In the genomic region with DNA sequence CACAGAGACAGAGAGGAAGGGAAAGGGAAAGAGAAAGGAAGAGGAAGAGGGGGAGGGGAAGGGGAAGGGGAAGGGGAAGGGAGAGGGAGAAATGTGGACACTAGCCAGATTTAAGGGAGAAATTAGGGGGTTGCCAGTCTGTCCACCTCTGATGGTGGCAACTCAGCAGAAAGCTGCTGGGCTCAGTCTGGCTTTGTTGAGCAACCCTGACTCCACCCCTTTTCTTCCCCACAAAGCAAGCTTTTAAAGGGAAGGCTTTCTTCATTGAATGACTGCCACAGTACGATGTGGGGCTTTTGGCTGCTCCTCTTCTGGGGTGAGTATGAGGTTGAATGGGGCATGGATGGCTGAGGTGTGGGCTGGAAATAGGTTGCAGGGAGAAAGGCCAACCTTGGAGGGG, we compare ENCODE assay signal across 14 mouse cellular contexts. TPM values are rescaled to one million over a fixed set of nuclear protein-coding genes. Genes with fewer than 3 reads are reported as not detected.
DNase-seq lines count a peak whose midpoint lies in the region; ATAC-seq and TF ChIP-seq lines count a peak whose summit lies in the region.
"Had no signal": no experiment of that assay in that cellular context is flagged by ENCODE, and none has a peak within 500 bp of the region (broad histone marks: within the 10 kb centered on the region; RNA-seq: fewer than 3 reads in every experiment).

Gene Adgre1, plus strand, starts transcription at position 251 of the 400 bp plus-strand sequence.

- no peak within 1 kb of the TSS for H3K4me2 ChIP-seq in liver, embryonic 16.5 days (ENCODE audit: low read depth, low read length)
- H3K4me2 ChIP-seq: forebrain, embryonic 13.5 days had no signal

- no peak for TF ChIP-seq POLR2A in kidney, adult 2 months (IDR thresholded peaks at IDR 0.05; ENCODE audit: low read depth, low read length)

- ATAC-seq in liver, embryonic 16.5 days (ENCODE audit: low read depth): no peak
- ATAC-seq: forebrain, embryonic 13.5 days had no signal

- H3K27ac ChIP-seq in kidney, adult 2 months (ENCODE audit: insufficient read depth, low read depth, low read length): no peak within 1 kb of the TSS
- H3K27ac ChIP-seq in liver, embryonic 16.5 days (ENCODE audit: low read length): no peak within 1 kb of the TSS
- H3K27ac ChIP-seq: forebrain, embryonic 13.5 days had no signal

- H3K9ac ChIP-seq in liver, embryonic 16.5 days (ENCODE audit: low read depth, low read length): no peak within 1 kb of the TSS
- H3K9ac ChIP-seq: forebrain, embryonic 13.5 days had no signal

- 34% methylated on average over 1 of the region's 1 CpGs for WGBS in kidney, adult 2 months
- 14% methylated on average over 1 of the region's 1 CpGs for WGBS in liver, embryonic 16.5 days (ENCODE audit: insufficient replicate concordance)

- no peaks in the 10 kb centered on the region for H3K9me3 ChIP-seq in liver, embryonic 16.5 days (replicated peaks; ENCODE audit: control insufficient read depth, low read length)
- H3K9me3 ChIP-seq: forebrain, embryonic 13.5 days had no signal

- TF ChIP-seq CTCF in kidney, adult 2 months (conservative IDR thresholded peaks at IDR 0.05; ENCODE audit: insufficient read depth, insufficient read length, low read depth, low read length): no peak

- no peaks in the 10 kb centered on the region for H3K36me3 ChIP-seq in kidney, adult 2 months (ENCODE audit: control insufficient read depth, insufficient read depth, low read length)
- no peaks in the 10 kb centered on the region for H3K36me3 ChIP-seq in liver, embryonic 16.5 days (ENCODE audit: control insufficient read depth, insufficient read depth)

- peak; percentile 8 for DNase-seq in kidney, adult 2 months
- DNase-seq in kidney, postnatal 14 days: no peak
- DNase-seq in urinary bladder, adult 2 months (ENCODE audit: low spot score): no peak
- no peak for DNase-seq in urinary bladder, postnatal 36 days (ENCODE audit: low spot score in 2 of 2)
- no peak for DNase-seq in frontal cortex, postnatal 25 days (ENCODE audit: low spot score in 2 of 2)
- DNase-seq in kidney, adult 11 months: no peak
- no peak for DNase-seq in kidney, adult 18-20 months
- DNase-seq: cerebellum, adult 11-12 months; gastrocnemius, postnatal 36 days; kidney, postnatal 10 days; thymus, adult 18-20 months had no signal

- H3K27me3 ChIP-seq in kidney, adult 2 months (replicated peaks; ENCODE audit: control insufficient read depth, insufficient read depth, low read length): no peaks in the 10 kb centered on the region
- no peaks in the 10 kb centered on the region for H3K27me3 ChIP-seq in liver, embryonic 16.5 days (ENCODE audit: control insufficient read depth, insufficient read depth, low read depth, low read length)
- H3K27me3 ChIP-seq: forebrain, embryonic 13.5 days had no signal

- H3K4me3 ChIP-seq in kidney, adult 2 months (ENCODE audit: insufficient read depth, low read depth, low read length): no peak within 1 kb of the TSS
- H3K4me3 ChIP-seq in liver, embryonic 16.5 days (ENCODE audit: low read depth, low read length): no peak within 1 kb of the TSS
- H3K4me3 ChIP-seq: forebrain, embryonic 13.5 days; myocyte had no signal

- H3K4me1 ChIP-seq in kidney, adult 2 months (ENCODE audit: control insufficient read depth, insufficient read depth, low read length): no peaks in the 10 kb centered on the region
- H3K4me1 ChIP-seq in liver, embryonic 16.5 days (ENCODE audit: control insufficient read depth, low read depth, low read length): no peaks in the 10 kb centered on the region
- H3K4me1 ChIP-seq: forebrain, embryonic 13.5 days had no signal

RNA-seq across cellular contexts. Expression of gene Adgre1, which starts in this region (rescaled TPM):
- polyA plus RNA-seq in kidney, adult 2 months (2012; rRNA removed): 4.2 and 6.1 TPM in 2 replicates
- 15.9 and 18.6 TPM in 2 replicates for polyA plus RNA-seq in urinary bladder, adult 2 months (2012; rRNA removed)
- 28.7 and 29.4 TPM in 2 replicates for polyA plus RNA-seq in liver, embryonic 16.5 days (2015; fragmentation: Nextera tagmentation; extraction: Ambion mirVana)
